Mouse (Mus musculus): ENCODE results near the gene Pigc. TPM values are rescaled to one million over a fixed set of nuclear protein-coding genes. Genes with fewer than 3 reads are reported as not detected.

Pigc gene
- 34.9 and 35.7 TPM in 2 replicates for polyA plus RNA-seq (2016; fragmentation: Nextera tagmentation; extraction: Ambion mirVana)

GRCm38 (mm10) chr1:161968589-161969407 lies at the start of gene Pigc:
Pigc (plus strand) TSS chr1:161969186.
- ATAC-seq (ENCODE audit: low FRiP score, low read depth) = peak; percentile 99
- Histone ChIP-seq H3K27ac (0 out of 2 replicates have a peak within 1 kb of the TSS, but pooled peaks have one; percentile 38), H3K4me3 (peak within 1 kb of the TSS; percentile 54), H3K9ac (peak within 1 kb of the TSS; percentile 64), H3K36me3 (peaks cover 6% of the 10 kb centered on the region; the same call in 1 of the 2 replicates), H3K4me2 (replicated peaks) (peak within 1 kb of the TSS; percentile 64), H3K27me3 (replicated peaks) (no peaks in the 10 kb centered on the region), H3K9me3 (no peaks in the 10 kb centered on the region), H3K4me1 (peaks cover 12% of the 10 kb centered on the region)
- WGBS = 5% methylated on average over 38 of the region's 38 CpGs

- H3K9ac ChIP-seq = no peak overlapping the region
- H3K27ac ChIP-seq = no peak overlapping the region
- no peak overlapping the region for H3K4me3 ChIP-seq
- H3K4me1 ChIP-seq = no peaks in the 10 kb centered on the region
- no peaks in the 10 kb centered on the region for H3K9me3 ChIP-seq
- ATAC-seq (ENCODE audit: low FRiP score, low read depth) = no peak
- 90% methylated on average over 2 of the region's 2 CpGs for WGBS
- H3K4me2 ChIP-seq (replicated peaks) = no peak overlapping the region
- H3K36me3 ChIP-seq = no peaks in the 10 kb centered on the region
- no peaks in the 10 kb centered on the region for H3K27me3 ChIP-seq (replicated peaks)
Measured at GRCm38 (mm10) chr1:161919594-161919993, 49.4 kb upstream of the Pigc start.

- no peak overlapping the region for H3K9ac ChIP-seq
- no peaks in the 10 kb centered on the region for H3K4me1 ChIP-seq
- H3K4me2 ChIP-seq (replicated peaks) = no peak overlapping the region
- no peaks in the 10 kb centered on the region for H3K27me3 ChIP-seq (replicated peaks)
- no peaks in the 10 kb centered on the region for H3K36me3 ChIP-seq
- no peaks in the 10 kb centered on the region for H3K9me3 ChIP-seq
- no peak overlapping the region for H3K4me3 ChIP-seq
- 90% methylated on average over 9 of the region's 9 CpGs for WGBS
- ATAC-seq (ENCODE audit: low FRiP score, low read depth) = no peak
- no peak overlapping the region for H3K27ac ChIP-seq
Measured at GRCm38 (mm10) chr1:161920475-161921454, 48.2 kb upstream of the Pigc start.

GRCm38 (mm10) chr1:161921928-161922327 lies 47.1 kb upstream of the Pigc start:
- WGBS = 84% methylated on average over 6 of the region's 6 CpGs
- H3K9ac ChIP-seq = no peak overlapping the region
- H3K36me3 ChIP-seq = no peaks in the 10 kb centered on the region
- no peaks in the 10 kb centered on the region for H3K4me1 ChIP-seq
- no peak overlapping the region for H3K4me3 ChIP-seq
- no peak overlapping the region for H3K4me2 ChIP-seq (replicated peaks)
- no peak overlapping the region for H3K27ac ChIP-seq
- H3K9me3 ChIP-seq = no peaks in the 10 kb centered on the region
- H3K27me3 ChIP-seq (replicated peaks) = no peaks in the 10 kb centered on the region
- ATAC-seq (ENCODE audit: low FRiP score, low read depth) = no peak

- no peaks in the 10 kb centered on the region for H3K9me3 ChIP-seq
Measured at GRCm38 (mm10) chr1:161924321-161924720, 44.7 kb upstream of the Pigc start.

GRCm38 (mm10) chr1:161925281-161925805 lies 43.6 kb upstream of the Pigc start:
- Histone ChIP-seq H3K27ac (no peak overlapping the region), H3K9me3 (no peaks in the 10 kb centered on the region), H3K4me3 (no peak overlapping the region), H3K9ac (no peak overlapping the region), H3K4me2 (replicated peaks) (no peak overlapping the region), H3K4me1 (no peaks in the 10 kb centered on the region), H3K36me3 (no peaks in the 10 kb centered on the region), H3K27me3 (replicated peaks) (no peaks in the 10 kb centered on the region)
- 91% methylated on average over 13 of the region's 13 CpGs for WGBS
- ATAC-seq (ENCODE audit: low FRiP score, low read depth) = no peak

More at GRCm38 (mm10) chr1:161924321-161924720, 44.7 kb upstream of the Pigc start:
- no peak for ATAC-seq (ENCODE audit: low FRiP score, low read depth)
- Histone ChIP-seq H3K27ac (no peak overlapping the region), H3K4me3 (no peak overlapping the region), H3K4me1 (no peaks in the 10 kb centered on the region), H3K27me3 (replicated peaks) (no peaks in the 10 kb centered on the region), H3K4me2 (replicated peaks) (no peak overlapping the region), H3K9ac (no peak overlapping the region), H3K36me3 (no peaks in the 10 kb centered on the region)
- 64% methylated on average over 3 of the region's 3 CpGs for WGBS

GRCm38 (mm10) chr1:161927976-161928375 lies 41.0 kb upstream of the Pigc start:
- Histone ChIP-seq H3K9ac (no peak overlapping the region), H3K4me2 (replicated peaks) (no peak overlapping the region), H3K9me3 (no peaks in the 10 kb centered on the region), H3K27me3 (replicated peaks) (no peaks in the 10 kb centered on the region), H3K36me3 (no peaks in the 10 kb centered on the region), H3K27ac (no peak overlapping the region), H3K4me3 (no peak overlapping the region), H3K4me1 (no peaks in the 10 kb centered on the region)
- 93% methylated on average over 2 of the region's 2 CpGs for WGBS
- no peak for ATAC-seq (ENCODE audit: low FRiP score, low read depth)

GRCm38 (mm10) chr1:161931313-161931712 lies 37.7 kb upstream of the Pigc start:
- 41% methylated on average over 4 of the region's 4 CpGs for WGBS
- Histone ChIP-seq H3K9ac (no peak overlapping the region), H3K27ac (no peak overlapping the region), H3K27me3 (replicated peaks) (no peaks in the 10 kb centered on the region), H3K4me2 (replicated peaks) (no peak overlapping the region), H3K4me1 (no peaks in the 10 kb centered on the region), H3K4me3 (no peak overlapping the region), H3K9me3 (no peaks in the 10 kb centered on the region), H3K36me3 (no peaks in the 10 kb centered on the region)
- ATAC-seq (ENCODE audit: low FRiP score, low read depth) = no peak

- H3K4me2 ChIP-seq (replicated peaks) = no peak overlapping the region
- ATAC-seq (ENCODE audit: low FRiP score, low read depth) = no peak
Measured at GRCm38 (mm10) chr1:161931817-161932216, 37.2 kb upstream of the Pigc start.

GRCm38 (mm10) chr1:161932286-161932685 lies 36.7 kb upstream of the Pigc start:
- Histone ChIP-seq H3K4me1 (no peaks in the 10 kb centered on the region), H3K4me3 (no peak overlapping the region), H3K36me3 (no peaks in the 10 kb centered on the region), H3K27me3 (replicated peaks) (no peaks in the 10 kb centered on the region), H3K9ac (no peak overlapping the region), H3K4me2 (replicated peaks) (no peak overlapping the region), H3K9me3 (no peaks in the 10 kb centered on the region), H3K27ac (no peak overlapping the region)
- no peak for ATAC-seq (ENCODE audit: low FRiP score, low read depth)
- 83% methylated on average over 4 of the region's 4 CpGs for WGBS

More at GRCm38 (mm10) chr1:161931817-161932216, 37.2 kb upstream of the Pigc start:
- Histone ChIP-seq H3K27me3 (replicated peaks) (no peaks in the 10 kb centered on the region), H3K36me3 (no peaks in the 10 kb centered on the region), H3K4me3 (no peak overlapping the region), H3K4me1 (no peaks in the 10 kb centered on the region), H3K27ac (no peak overlapping the region), H3K9ac (no peak overlapping the region), H3K9me3 (no peaks in the 10 kb centered on the region)
- WGBS = 69% methylated on average over 10 of the region's 10 CpGs

- H3K27ac ChIP-seq = no peak overlapping the region
- no peak overlapping the region for H3K4me2 ChIP-seq (replicated peaks)
- 76% methylated on average over 2 of the region's 2 CpGs for WGBS
- no peaks in the 10 kb centered on the region for H3K27me3 ChIP-seq (replicated peaks)
- no peak overlapping the region for H3K9ac ChIP-seq
- H3K4me1 ChIP-seq = no peaks in the 10 kb centered on the region
- no peak overlapping the region for H3K4me3 ChIP-seq
- no peak for ATAC-seq (ENCODE audit: low FRiP score, low read depth)
- H3K36me3 ChIP-seq = no peaks in the 10 kb centered on the region
- H3K9me3 ChIP-seq = no peaks in the 10 kb centered on the region
Measured at GRCm38 (mm10) chr1:161942082-161942481, 26.9 kb upstream of the Pigc start.

All from neural tube, embryonic 12.5 days (tissue).